Mouse (Mus musculus): Measurements from ENCODE around the gene Tomm20.

DNA sequence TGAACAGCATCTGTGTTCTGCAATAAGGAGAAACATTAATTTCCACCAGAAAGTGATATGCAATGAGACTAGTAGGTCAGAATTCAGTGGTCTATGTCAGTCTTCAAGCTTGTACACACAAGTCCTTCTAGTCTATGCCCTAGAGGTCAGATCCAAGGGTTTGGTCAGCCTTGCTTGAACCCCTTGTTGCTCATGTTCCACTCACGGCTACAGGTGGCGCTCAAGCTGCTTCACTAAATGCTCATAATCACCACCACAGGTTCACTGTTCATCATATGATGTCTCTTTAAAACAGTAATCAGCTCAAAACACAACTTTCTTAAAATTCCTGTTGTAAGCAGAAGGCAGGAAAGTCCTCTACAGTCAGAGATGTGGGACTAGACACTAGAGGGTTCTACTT is 3.9 kb upstream of the Tomm20 start:
- no peak for TF ChIP-seq CTCF (IDR thresholded peaks at IDR 0.05; ENCODE audit: low read depth, low read length)
- no peak for TF ChIP-seq GATA2 (IDR thresholded peaks at IDR 0.05; ENCODE audit: borderline replicate concordance, low read depth, low read length)
- TF ChIP-seq TAL1 (conservative IDR thresholded peaks at IDR 0.05; ENCODE audit: low read depth, low read length), result no peak
- no peak for TF ChIP-seq GATA1 (IDR thresholded peaks at IDR 0.05; ENCODE audit: borderline replicate concordance, low read length)
